Mouse (Mus musculus) ES-Bruce4 (cell line): ENCODE measurements around the gene Tmem203.

Experiments
- CTCF ChIP-seq: IDR thresholded peaks from one replicate; pipeline ENCODE4 v1.8.1; 2011; ENCODE audit warnings: low read depth, low read length
- POLR2A ChIP-seq: IDR thresholded peaks from one replicate; pipeline ENCODE4 v1.8.1; 2011; ENCODE audit warnings: low read length; ENCODE audit not compliant: insufficient read depth

GRCm38 (mm10) chr2:25263623-25264285, 8.5 kb downstream of the Tmem203 start:
- TF ChIP-seq CTCF: no peak
- TF ChIP-seq POLR2A: no peak
